Mouse (Mus musculus) liver, adult 10 weeks (tissue): ENCODE data around the gene Rassf4. TPM values are rescaled to one million over a fixed set of nuclear protein-coding genes. Genes with fewer than 3 reads are reported as not detected.

Source experiments
- polyA plus RNA-seq: library from polyadenylated mRNA; stranded (reverse); fragments of 350-450 nt; fragmentation: Illumina TruSeq; extraction: RNeasy Lipid Tissue Mini Kit (QIAGEN cat#74804); gene quantifications from one replicate; pipeline ENCODE4 v1.2.3, GENCODE M21; 2014; ENCODE audit warnings: low read depth, low replicate concordance

The Rassf4 gene
- 2.1 TPM for polyA plus RNA-seq

DNA sequence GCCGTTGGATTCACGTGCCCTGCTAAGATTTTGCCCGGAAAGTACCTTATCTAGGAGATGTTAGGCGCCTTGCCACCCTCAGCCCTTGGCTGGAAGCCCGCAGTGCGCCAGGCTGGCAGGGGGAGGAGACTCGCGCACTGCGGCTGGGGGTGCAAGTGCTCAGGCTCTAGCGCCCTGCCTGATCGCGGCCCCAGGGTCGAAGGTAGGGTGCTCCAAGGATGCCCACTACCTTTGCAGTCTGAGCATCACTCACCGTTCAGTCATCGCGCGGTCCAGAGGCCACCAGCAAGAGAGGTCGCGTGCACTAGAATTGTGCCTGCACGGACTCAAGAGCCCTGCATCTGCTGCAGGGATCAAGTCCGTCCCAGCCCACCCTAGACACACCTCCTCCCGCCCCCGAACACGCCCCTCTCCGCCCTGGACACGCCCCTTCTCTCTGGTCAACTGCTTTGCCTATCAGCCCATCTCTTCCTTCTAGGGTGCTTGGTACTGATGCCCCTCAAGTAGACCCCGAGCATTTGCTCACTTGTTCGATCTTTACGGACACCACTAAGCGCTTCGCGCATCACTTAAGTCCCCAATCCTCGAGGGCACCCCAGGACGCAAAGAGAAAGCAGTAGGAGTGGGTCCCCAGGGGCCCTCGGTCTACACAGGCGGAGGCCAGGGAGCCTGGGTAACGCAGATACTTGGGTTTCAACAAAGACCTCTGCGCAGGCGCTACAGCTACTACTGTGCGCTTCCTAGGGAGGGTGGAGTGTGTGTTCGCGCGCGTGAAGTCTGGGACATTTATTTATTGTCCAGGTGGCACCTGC, at the start of gene Rassf4:
Rassf4 (minus strand) TSS at position 482 of the 812 bp plus-strand sequence.

DNA sequence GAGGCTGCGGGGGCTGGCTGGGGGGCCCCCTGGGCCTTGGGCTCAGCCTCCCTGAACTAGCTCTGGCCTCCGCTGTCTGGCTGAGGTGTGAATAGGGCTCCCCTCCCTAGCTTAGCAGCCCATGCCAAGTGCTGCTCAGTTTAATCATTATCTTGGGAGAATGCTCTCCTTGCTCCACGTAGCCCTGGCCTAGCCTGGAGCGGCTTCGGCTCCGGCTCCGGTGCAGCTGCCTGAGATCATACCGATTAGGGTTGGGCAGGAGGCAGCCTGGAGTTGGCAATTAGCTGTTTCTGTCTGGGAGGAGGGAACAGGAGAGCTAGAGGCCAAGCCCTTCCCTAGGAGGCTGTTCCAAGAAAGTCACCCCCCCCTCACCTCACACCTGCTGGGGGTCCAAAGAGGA, 42.9 kb upstream of the Rassf4 start, which contains the start of gene Tmem72:
Tmem72 (minus strand) TSS at position 248 of the 400 bp plus-strand sequence.

DNA sequence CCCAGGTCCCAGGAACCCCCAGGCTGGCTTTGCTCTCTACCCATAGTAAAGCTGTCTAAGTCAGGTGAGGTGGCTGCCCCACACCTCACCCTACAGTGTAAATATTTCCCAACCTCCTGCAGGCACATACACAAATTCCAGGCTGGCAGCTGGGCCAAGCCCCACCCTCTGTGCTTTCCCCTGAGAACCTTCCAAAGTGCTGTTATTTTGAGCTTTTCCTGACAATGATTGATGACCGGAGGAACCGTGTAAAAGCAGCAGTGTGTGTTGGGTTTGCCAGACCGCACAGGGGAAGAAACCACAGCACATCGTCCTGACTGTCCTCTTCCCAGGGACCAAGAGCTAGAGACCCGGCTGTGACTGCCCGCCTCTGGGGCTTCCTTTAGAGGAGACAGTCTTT, 23.3 kb downstream of the Rassf4 start, which contains the start of gene Depp1:
Depp1 (plus strand) TSS at position 204 of the 400 bp plus-strand sequence.

DNA sequence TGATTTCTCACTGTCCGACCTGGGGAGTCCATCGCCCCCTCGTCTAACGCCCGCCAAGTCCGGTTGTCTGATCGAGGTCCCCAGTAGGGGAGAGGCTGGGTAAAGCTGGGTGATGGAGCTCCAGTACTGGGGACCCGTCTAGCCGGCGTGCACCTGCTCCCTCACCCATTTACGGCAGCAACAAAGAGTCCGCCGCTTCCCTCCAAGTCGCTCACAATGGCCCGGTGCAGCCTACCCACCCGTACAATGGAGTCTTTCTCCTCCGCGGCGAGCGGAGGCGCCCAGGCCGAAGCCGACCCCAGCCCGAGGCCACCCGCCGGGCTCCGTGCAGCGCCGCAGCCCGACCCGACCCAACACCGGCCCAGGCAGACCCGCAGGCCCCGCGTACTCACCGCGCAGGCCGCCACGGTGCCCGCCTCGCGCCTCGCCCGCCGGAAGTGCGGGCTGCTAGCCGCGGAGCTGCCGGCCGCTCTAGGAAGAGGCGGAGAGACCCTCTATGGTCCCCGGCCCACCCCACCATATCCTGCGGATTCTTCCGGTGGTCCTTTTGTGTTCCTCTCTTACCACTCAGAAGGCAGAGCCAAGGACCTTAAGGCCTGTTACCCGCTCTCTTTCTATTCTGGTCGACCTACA, 45.1 kb downstream of the Rassf4 start, which contains the start of gene Zfp422:
Zfp422 (minus strand) TSS at position 461 of the 633 bp plus-strand sequence.

DNA sequence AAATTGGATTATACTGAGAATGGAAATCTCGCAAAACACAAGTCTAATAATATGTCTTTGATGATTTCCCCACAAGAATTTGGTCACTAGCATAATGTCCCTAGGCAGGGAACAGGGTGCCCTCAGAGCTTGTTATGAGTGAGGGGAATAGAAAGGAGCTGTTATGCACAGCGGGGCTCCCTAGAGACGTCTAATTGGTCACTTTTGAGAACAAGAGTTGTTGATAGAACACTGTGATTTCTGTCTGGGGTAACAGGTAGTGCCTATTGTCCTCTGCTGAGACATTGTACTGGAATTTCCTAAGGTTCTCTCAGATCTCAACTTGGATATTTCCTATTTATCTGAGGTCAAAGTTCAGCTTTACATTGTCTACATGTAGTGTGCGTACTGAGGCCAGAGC, 89.7 kb downstream of the Rassf4 start, which contains the start of gene Olfr215:
Olfr215 (minus strand) TSS at position 101 of the 400 bp plus-strand sequence.

Other genes starting within 250 kb of the Rassf4 start
- not detected for gene Alox5, start 212.8 kb downstream of the Rassf4 start, polyA plus RNA-seq
- not detected for gene Olfr211, start 184.9 kb downstream of the Rassf4 start, polyA plus RNA-seq
- not detected for gene Olfr212, start 167.4 kb downstream of the Rassf4 start, polyA plus RNA-seq
- gene Olfr213, start 135.5 kb downstream of the Rassf4 start, polyA plus RNA-seq: not detected
- gene Gm5580, start 122.8 kb downstream of the Rassf4 start, polyA plus RNA-seq: not detected
- gene Olfr214, start 119.7 kb downstream of the Rassf4 start, polyA plus RNA-seq: not detected
- gene Olfr215, start 89.8 kb downstream of the Rassf4 start, polyA plus RNA-seq: not detected
- 27.9 TPM for gene Zfp422, start 45.0 kb downstream of the Rassf4 start, polyA plus RNA-seq
- 11.9 TPM for gene Depp1, start 23.3 kb downstream of the Rassf4 start, polyA plus RNA-seq
- not detected for gene Tmem72, start 43.0 kb upstream of the Rassf4 start, polyA plus RNA-seq